Mouse (Mus musculus): ENCODE measurements at regions not wholly inside any gene's neighbourhood (a gene's known extent, or its start where the extent isn't known, plus 50 kb on each side); places are given as distances from the start of the nearest gene placed in this dataset.
"Not testable (repeated sequence)": the region's sequence is repeated elsewhere in the genome, so short reads cannot be mapped to it uniquely, and the experiment has no call there.

GRCm38 (mm10) chr10:70842176-70842838 is 186.5 kb upstream of the Phyhipl start:
- ATAC-seq: no peak
- Histone ChIP-seq H3K4me1 (replicated peaks) (no peaks in the 10 kb centered on the region), H3K9me3 (peaks cover 5% of the 10 kb centered on the region; the same call in 1 of the 2 replicates), H3K4me2 (replicated peaks) (no peak overlapping the region), H3K27ac (no peak overlapping the region), H3K27me3 (no peaks in the 10 kb centered on the region), H3K36me3 (no peaks in the 10 kb centered on the region), H3K9ac (replicated peaks) (no peak overlapping the region), H3K4me3 (replicated peaks) (no peak overlapping the region)
- WGBS: 87% methylated on average over 4 of the region's 4 CpGs

GRCm38 (mm10) chr10:70841179-70841578 is 185.4 kb upstream of the Phyhipl start:
- WGBS: 89% methylated on average over 2 of the region's 2 CpGs

GRCm38 (mm10) chr10:70838147-70838546 is 182.4 kb upstream of the Phyhipl start:
- Histone ChIP-seq H3K27me3 (no peaks in the 10 kb centered on the region), H3K4me1 (replicated peaks) (no peaks in the 10 kb centered on the region), H3K4me3 (replicated peaks) (no peak overlapping the region), H3K9ac (replicated peaks) (no peak overlapping the region), H3K9me3 (peaks cover 9% of the 10 kb centered on the region; the same call in 1 of the 2 replicates), H3K36me3 (no peaks in the 10 kb centered on the region), H3K27ac (no peak overlapping the region), H3K4me2 (replicated peaks) (no peak overlapping the region)
- no peak for ATAC-seq
- WGBS: 87% methylated on average over 4 of the region's 4 CpGs

More at GRCm38 (mm10) chr10:70841179-70841578, 185.4 kb upstream of the Phyhipl start:
- not testable (repeated sequence) for ATAC-seq; H3K27ac ChIP-seq; H3K9me3 ChIP-seq; H3K36me3 ChIP-seq; H3K27me3 ChIP-seq; H3K9ac ChIP-seq (replicated peaks); H3K4me2 ChIP-seq (replicated peaks); H3K4me3 ChIP-seq (replicated peaks); H3K4me1 ChIP-seq (replicated peaks)

GRCm38 (mm10) chr10:70837326-70837725 is 181.6 kb upstream of the Phyhipl start:
- Histone ChIP-seq H3K9ac (replicated peaks) (no peak overlapping the region), H3K36me3 (no peaks in the 10 kb centered on the region), H3K4me3 (replicated peaks) (no peak overlapping the region), H3K27ac (no peak overlapping the region), H3K27me3 (no peaks in the 10 kb centered on the region), H3K4me2 (replicated peaks) (no peak overlapping the region), H3K4me1 (replicated peaks) (no peaks in the 10 kb centered on the region), H3K9me3 (peaks cover 9% of the 10 kb centered on the region; the same call in 1 of the 2 replicates)
- 81% methylated on average over 6 of the region's 6 CpGs for WGBS
- no peak for ATAC-seq

DNA sequence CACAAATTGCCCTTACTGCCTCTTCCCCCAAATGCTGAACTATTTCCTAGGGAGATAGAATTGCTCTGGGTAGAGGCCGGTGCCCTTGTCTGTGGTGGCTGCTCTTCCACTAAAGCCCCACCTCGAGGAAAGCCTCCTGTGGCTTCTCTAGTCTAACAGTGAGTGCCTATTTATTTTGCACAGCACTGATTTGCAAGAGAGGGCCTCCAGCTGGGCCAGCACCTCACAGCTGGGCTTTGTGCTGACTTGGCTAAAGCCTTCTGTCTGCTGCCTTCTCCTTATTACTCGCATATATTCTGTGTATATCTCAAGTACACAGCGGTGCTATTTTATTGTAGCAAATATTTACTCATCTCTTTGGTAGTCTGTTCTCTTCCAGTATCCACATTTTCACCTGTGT is 176.9 kb upstream of the Phyhipl start:
- Histone ChIP-seq H3K27me3 (no peaks in the 10 kb centered on the region), H3K4me2 (replicated peaks) (no peak overlapping the region), H3K4me3 (replicated peaks) (no peak overlapping the region), H3K9ac (replicated peaks) (no peak overlapping the region), H3K9me3 (peaks cover 6% of the 10 kb centered on the region; the same call in 1 of the 2 replicates), H3K36me3 (no peaks in the 10 kb centered on the region), H3K27ac (no peak overlapping the region), H3K4me1 (replicated peaks) (peaks cover 6% of the 10 kb centered on the region; the same call in 1 of the 2 replicates)
- 44% methylated on average over 4 of the region's 4 CpGs for WGBS
- ATAC-seq: no peak

DNA sequence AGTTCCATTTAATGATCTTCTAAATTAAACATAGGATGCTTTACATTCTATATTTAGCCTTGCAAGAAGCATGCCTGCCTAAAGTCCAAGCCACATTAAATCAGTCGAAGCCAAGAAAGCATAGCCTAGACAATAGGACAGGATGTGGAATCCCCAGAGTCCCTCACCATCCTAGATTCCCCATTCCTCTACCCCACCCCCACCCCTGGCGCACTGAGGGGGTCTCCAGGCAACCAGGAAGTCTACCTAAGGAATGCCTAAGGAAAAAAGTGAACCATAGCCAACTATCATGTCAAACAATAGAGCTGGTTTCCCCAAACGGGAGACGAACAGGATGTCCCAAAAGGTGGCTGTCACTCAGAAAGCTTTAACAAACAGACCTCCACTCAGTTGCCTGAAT is 172.5 kb upstream of the Phyhipl start:
- 10% methylated on average over 4 of the region's 4 CpGs for WGBS
- H3K4me3 ChIP-seq (replicated peaks): no peak overlapping the region
- no peak overlapping the region for H3K4me2 ChIP-seq (replicated peaks)
- no peak overlapping the region for H3K9ac ChIP-seq (replicated peaks)
- no peaks in the 10 kb centered on the region for H3K36me3 ChIP-seq
- peaks cover 6% of the 10 kb centered on the region; the same call in 1 of the 2 replicates for H3K4me1 ChIP-seq (replicated peaks)
- H3K27ac ChIP-seq: no peak overlapping the region
- H3K9me3 ChIP-seq: no peaks in the 10 kb centered on the region
- H3K27me3 ChIP-seq: no peaks in the 10 kb centered on the region
- peak; percentile 60; the same call in 1 of the 2 replicates for ATAC-seq

DNA sequence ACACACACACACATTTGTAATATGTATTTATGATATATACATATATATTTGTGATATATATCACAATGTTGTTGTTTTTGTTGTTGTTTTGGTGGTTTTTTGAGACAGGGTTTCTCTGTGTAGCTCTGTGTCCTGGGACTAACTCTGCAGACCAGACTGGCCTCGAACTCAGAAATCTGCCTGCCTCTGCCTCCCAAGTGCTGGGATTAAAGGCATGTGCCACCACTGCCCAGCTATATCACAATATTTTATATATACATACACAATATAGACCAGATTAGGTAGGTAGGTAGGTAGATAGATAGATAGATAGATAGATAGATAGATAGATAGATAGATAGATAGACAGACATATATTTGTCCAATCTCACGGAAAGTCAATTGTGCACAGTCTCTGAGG is 171.8 kb upstream of the Phyhipl start:
- H3K4me2 ChIP-seq (replicated peaks); H3K27me3 ChIP-seq; H3K27ac ChIP-seq; H3K9me3 ChIP-seq; H3K4me1 ChIP-seq (replicated peaks); H3K9ac ChIP-seq (replicated peaks); ATAC-seq; H3K4me3 ChIP-seq (replicated peaks); H3K36me3 ChIP-seq: not testable (repeated sequence)
- WGBS: 89% methylated on average over 2 of the region's 2 CpGs

DNA sequence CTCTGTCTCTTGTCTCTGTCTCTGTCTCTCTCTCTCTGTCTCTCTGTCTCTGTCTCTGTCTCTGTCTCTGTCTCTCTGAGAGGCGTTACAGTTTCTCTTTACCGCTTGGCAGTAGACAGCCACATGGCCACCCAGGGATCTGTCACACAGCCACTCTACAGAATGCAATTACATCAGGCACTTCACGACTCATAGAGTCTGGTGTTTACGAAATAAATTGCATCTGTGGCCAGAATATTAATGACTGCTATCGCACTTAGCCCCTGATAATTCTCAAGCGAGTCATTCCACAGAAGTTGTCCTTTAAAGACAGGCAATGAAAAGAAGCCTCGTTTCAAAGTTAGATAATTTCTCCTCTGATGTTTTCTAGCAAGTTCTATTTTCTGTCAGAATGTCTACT is 170.9 kb upstream of the Phyhipl start:
- H3K9me3 ChIP-seq: no peaks in the 10 kb centered on the region
- H3K9ac ChIP-seq (replicated peaks): no peak overlapping the region
- no peaks in the 10 kb centered on the region for H3K27me3 ChIP-seq
- no peak overlapping the region for H3K4me3 ChIP-seq (replicated peaks)
- no peak for ATAC-seq
- H3K4me1 ChIP-seq (replicated peaks): peaks cover 6% of the 10 kb centered on the region; the same call in 1 of the 2 replicates
- no peaks in the 10 kb centered on the region for H3K36me3 ChIP-seq
- no peak overlapping the region for H3K4me2 ChIP-seq (replicated peaks)
- 70% methylated on average over 7 of the region's 7 CpGs for WGBS
- H3K27ac ChIP-seq: no peak overlapping the region

GRCm38 (mm10) chr10:70825451-70825850 is 169.7 kb upstream of the Phyhipl start:
- ATAC-seq: no peak
- Histone ChIP-seq H3K4me2 (replicated peaks) (no peak overlapping the region), H3K9ac (replicated peaks) (no peak overlapping the region), H3K27ac (no peak overlapping the region), H3K9me3 (no peaks in the 10 kb centered on the region), H3K36me3 (no peaks in the 10 kb centered on the region), H3K4me1 (replicated peaks) (peaks cover 6% of the 10 kb centered on the region; the same call in 1 of the 2 replicates), H3K27me3 (no peaks in the 10 kb centered on the region), H3K4me3 (replicated peaks) (no peak overlapping the region)
- 81% methylated on average over 4 of the region's 4 CpGs for WGBS

- no peak overlapping the region for H3K27ac ChIP-seq
- no peak for ATAC-seq
- H3K9ac ChIP-seq (replicated peaks): no peak overlapping the region
- H3K9me3 ChIP-seq: no peaks in the 10 kb centered on the region
- no peaks in the 10 kb centered on the region for H3K36me3 ChIP-seq
- H3K4me2 ChIP-seq (replicated peaks): no peak overlapping the region
- WGBS: 87% methylated on average over 5 of the region's 5 CpGs
- H3K4me1 ChIP-seq (replicated peaks): peaks cover 6% of the 10 kb centered on the region; the same call in 1 of the 2 replicates
- no peaks in the 10 kb centered on the region for H3K27me3 ChIP-seq
- no peak overlapping the region for H3K4me3 ChIP-seq (replicated peaks)
Observed at GRCm38 (mm10) chr10:70824461-70824860, 168.7 kb upstream of the Phyhipl start.

DNA sequence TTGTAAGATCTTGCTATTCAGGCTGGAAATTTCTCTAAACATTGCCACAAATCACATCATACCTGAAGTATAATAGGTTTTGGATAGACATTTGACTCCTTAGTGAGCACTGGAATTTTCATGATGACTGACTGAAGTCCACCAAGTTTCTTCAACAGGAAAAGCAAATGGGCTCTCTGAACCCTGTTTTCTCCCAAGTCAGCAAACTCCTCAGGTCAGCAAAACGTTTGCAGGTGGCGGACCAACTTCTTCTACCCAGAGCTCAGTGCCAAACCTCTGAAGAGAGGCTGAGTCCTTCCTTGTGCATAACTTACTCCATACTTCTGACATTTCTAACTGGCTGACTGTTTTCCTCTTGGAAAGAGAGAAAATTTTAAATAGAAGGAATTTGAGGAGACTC is 164.2 kb upstream of the Phyhipl start:
- no peak overlapping the region for H3K9ac ChIP-seq (replicated peaks)
- ATAC-seq: no peak
- 84% methylated on average over 2 of the region's 2 CpGs for WGBS
- no peaks in the 10 kb centered on the region for H3K9me3 ChIP-seq
- no peak overlapping the region for H3K4me3 ChIP-seq (replicated peaks)
- no peak overlapping the region for H3K4me2 ChIP-seq (replicated peaks)
- H3K27ac ChIP-seq: no peak overlapping the region
- no peaks in the 10 kb centered on the region for H3K36me3 ChIP-seq
- H3K4me1 ChIP-seq (replicated peaks): no peaks in the 10 kb centered on the region
- H3K27me3 ChIP-seq: no peaks in the 10 kb centered on the region

GRCm38 (mm10) chr10:70814354-70815131 is 158.8 kb upstream of the Phyhipl start:
- Histone ChIP-seq H3K27ac (no peak overlapping the region), H3K27me3 (no peaks in the 10 kb centered on the region), H3K9me3 (no peaks in the 10 kb centered on the region), H3K4me3 (replicated peaks) (no peak overlapping the region), H3K36me3 (no peaks in the 10 kb centered on the region), H3K4me2 (replicated peaks) (no peak overlapping the region), H3K9ac (replicated peaks) (no peak overlapping the region), H3K4me1 (replicated peaks) (no peaks in the 10 kb centered on the region)
- no peak for ATAC-seq
- 65% methylated on average over 15 of the region's 15 CpGs for WGBS

Data from midbrain, embryonic 13.5 days (tissue).